Mouse (Mus musculus): ENCODE data around the gene Ube2t. TPM values are rescaled to one million over a fixed set of nuclear protein-coding genes. Genes with fewer than 3 reads are reported as not detected.

Ube2t gene
- polyA plus RNA-seq, 1 experiment from 2014 or later, result 36.4 TPM

DNA sequence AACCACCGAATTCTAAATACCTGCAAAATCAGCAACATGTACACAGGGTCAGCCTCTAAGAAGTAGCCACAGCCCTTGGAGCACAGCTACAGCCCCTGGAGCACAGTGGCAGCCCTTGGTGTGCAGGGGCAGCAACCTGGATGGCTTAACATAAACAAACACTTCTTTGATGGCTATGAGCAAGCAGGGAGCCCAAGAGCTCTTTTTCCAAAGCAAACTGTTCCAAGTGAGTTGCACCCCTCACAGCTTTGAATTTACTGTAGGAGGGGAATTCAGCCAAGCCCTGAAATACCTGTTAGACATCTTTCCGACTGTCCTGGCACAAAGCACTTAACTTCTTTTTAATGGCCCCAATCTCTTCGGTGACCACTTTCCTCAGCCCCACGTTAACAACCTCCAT lies 21.5 kb upstream of the Ube2t start:
- WGBS, result 36% methylated on average over 4 of the region's 4 CpGs
- no peak overlapping the region for H3K9ac ChIP-seq
- 0 out of 2 replicates have a peak overlapping the region, but pooled peaks have one; percentile 5 for H3K4me2 ChIP-seq
- H3K4me3 ChIP-seq (ENCODE audit: low read depth, low read length), result no peak overlapping the region
- H3K9me3 ChIP-seq (ENCODE audit: low read depth, low read length), result no peaks in the 10 kb centered on the region
- ATAC-seq (ENCODE audit: insufficient read depth) (no peak), DNase-seq (peak; percentile 36)
- H3K27me3 ChIP-seq (ENCODE audit: insufficient read depth, low read length), result no peaks in the 10 kb centered on the region
- H3K4me1 ChIP-seq (ENCODE audit: insufficient read depth), result no peaks in the 10 kb centered on the region
- peak overlapping the region; percentile 37; the same call in 1 of the 2 replicates for H3K27ac ChIP-seq (ENCODE audit: low read depth)
- no peak for TF ChIP-seq CTCF (IDR thresholded peaks at IDR 0.05; ENCODE audit: low read depth)
- no peaks in the 10 kb centered on the region for H3K36me3 ChIP-seq (ENCODE audit: insufficient read depth)

DNA sequence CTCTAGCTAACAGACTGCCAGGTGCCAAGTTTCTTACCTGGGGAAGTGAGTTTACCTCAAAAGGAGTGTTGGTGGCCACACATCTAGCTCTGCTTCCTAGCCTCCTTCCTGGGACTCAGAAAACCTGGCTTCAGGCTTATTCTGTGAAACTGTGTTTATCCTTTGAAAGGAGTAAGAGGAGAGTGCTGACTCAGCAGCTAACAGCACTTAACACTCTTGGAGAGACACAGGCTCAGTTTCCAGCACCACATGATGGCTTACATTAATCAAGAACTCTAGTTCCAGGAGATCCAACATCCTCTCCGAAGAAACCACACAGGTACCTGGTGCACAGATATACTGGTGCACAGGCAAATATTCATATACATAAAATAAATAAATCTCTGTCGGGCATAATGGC lies 19.5 kb upstream of the Ube2t start:
- Histone ChIP-seq H3K4me1 (ENCODE audit: insufficient read depth) (no peaks in the 10 kb centered on the region), H3K4me2 (no peak overlapping the region), H3K27ac (ENCODE audit: low read depth) (no peak overlapping the region), H3K36me3 (ENCODE audit: insufficient read depth) (no peaks in the 10 kb centered on the region), H3K27me3 (ENCODE audit: insufficient read depth, low read length) (no peaks in the 10 kb centered on the region), H3K9ac (no peak overlapping the region), H3K9me3 (ENCODE audit: low read depth, low read length) (no peaks in the 10 kb centered on the region), H3K4me3 (ENCODE audit: low read depth, low read length) (no peak overlapping the region)
- ATAC-seq (ENCODE audit: insufficient read depth) (no peak), DNase-seq (no peak)
- 75% methylated on average over 2 of the region's 2 CpGs for WGBS
- no peak for TF ChIP-seq CTCF (IDR thresholded peaks at IDR 0.05; ENCODE audit: low read depth)

DNA sequence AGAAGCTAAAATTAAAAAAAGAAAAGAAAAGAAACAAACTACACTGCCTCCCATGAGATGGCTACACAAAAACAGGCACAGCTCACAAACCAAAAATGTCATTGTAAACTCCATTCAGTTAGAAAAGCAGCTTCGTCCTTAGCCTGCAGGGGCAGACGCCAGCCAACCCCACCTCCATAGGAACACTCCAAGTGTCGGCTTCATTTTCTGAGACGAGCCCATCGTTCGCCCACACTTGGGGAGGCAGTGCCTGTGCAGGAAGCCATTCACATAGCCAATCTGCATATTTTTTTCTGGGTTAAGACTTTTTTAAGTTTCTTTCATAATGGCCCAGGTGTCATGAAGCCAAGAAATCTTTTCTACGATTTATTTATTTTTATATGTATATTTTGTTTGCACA lies 14.8 kb upstream of the Ube2t start:
- TF ChIP-seq CTCF (IDR thresholded peaks at IDR 0.05; ENCODE audit: low read depth), result no peak
- WGBS, result 78% methylated on average over 7 of the region's 7 CpGs

GRCm38 (mm10) chr1:134949946-134950345 lies 12.4 kb upstream of the Ube2t start:
- ATAC-seq (ENCODE audit: insufficient read depth), result no peak
- Histone ChIP-seq H3K4me3 (ENCODE audit: low read depth, low read length) (no peak overlapping the region), H3K27ac (ENCODE audit: low read depth) (no peak overlapping the region), H3K4me2 (no peak overlapping the region), H3K4me1 (ENCODE audit: insufficient read depth) (0 out of 2 replicates have a peak, but pooled peaks cover 5% of the 10 kb centered on the region), H3K9ac (no peak overlapping the region), H3K36me3 (ENCODE audit: insufficient read depth) (no peaks in the 10 kb centered on the region), H3K27me3 (ENCODE audit: insufficient read depth, low read length) (no peaks in the 10 kb centered on the region), H3K9me3 (ENCODE audit: low read depth, low read length) (no peaks in the 10 kb centered on the region)
- no peak for DNase-seq
- WGBS, result 81% methylated on average over 3 of the region's 3 CpGs
- no peak for TF ChIP-seq CTCF (IDR thresholded peaks at IDR 0.05; ENCODE audit: low read depth)

More for the DNA sequence above, 14.8 kb upstream of the Ube2t start:
- Histone ChIP-seq H3K4me1 (ENCODE audit: insufficient read depth) (0 out of 2 replicates have a peak, but pooled peaks cover 2% of the 10 kb centered on the region), H3K27me3 (ENCODE audit: insufficient read depth, low read length) (no peaks in the 10 kb centered on the region), H3K9ac (no peak overlapping the region), H3K27ac (ENCODE audit: low read depth) (no peak overlapping the region), H3K4me3 (ENCODE audit: low read depth, low read length) (no peak overlapping the region), H3K9me3 (ENCODE audit: low read depth, low read length) (no peaks in the 10 kb centered on the region), H3K4me2 (no peak overlapping the region), H3K36me3 (ENCODE audit: insufficient read depth) (no peaks in the 10 kb centered on the region)
- no peak for ATAC-seq (ENCODE audit: insufficient read depth)
- DNase-seq, result no peak

DNA sequence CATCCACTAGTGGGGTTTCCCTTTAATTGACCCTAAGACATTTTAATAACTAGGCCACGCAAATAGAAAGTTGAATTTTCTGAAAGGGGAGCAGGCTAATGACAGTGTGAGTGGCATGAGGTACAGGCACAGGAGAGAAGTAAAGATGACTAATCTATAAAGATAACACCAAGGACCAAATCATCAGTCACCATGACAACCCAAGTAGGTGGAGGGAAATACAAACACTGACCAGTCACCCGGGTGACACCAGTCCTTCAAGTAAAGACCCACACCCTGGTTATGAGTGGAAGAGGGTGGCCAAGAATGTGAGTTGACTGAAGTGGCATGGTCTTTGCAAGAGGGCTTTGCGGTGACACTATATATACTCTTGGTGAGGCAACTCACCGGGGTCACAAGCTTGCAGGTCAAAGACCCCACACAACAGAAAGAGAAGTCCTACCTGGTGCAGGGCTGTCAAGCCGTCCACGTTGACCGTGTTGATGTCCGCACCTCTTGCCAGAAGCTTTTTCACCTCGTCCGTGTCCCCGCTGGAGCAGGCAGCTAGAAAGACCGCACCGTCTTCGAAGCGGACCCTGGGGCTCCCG lies 7.2 kb upstream of the Ube2t start:
- Histone ChIP-seq H3K27me3 (ENCODE audit: insufficient read depth, low read length) (no peaks in the 10 kb centered on the region), H3K36me3 (ENCODE audit: insufficient read depth) (no peaks in the 10 kb centered on the region), H3K9ac (peak overlapping the region; percentile 86), H3K27ac (ENCODE audit: low read depth) (peak overlapping the region; percentile 58; the same call in 1 of the 2 replicates), H3K9me3 (ENCODE audit: low read depth, low read length) (no peaks in the 10 kb centered on the region), H3K4me2 (peak overlapping the region; percentile 84), H3K4me3 (ENCODE audit: low read depth, low read length) (peak overlapping the region; percentile 81), H3K4me1 (ENCODE audit: insufficient read depth) (0 out of 2 replicates have a peak, but pooled peaks cover 5% of the 10 kb centered on the region)
- DNase-seq (peak; percentile 19), ATAC-seq (ENCODE audit: insufficient read depth) (peak; percentile 44)
- 1% methylated on average over 16 of the region's 16 CpGs for WGBS
- no peak for TF ChIP-seq CTCF (IDR thresholded peaks at IDR 0.05; ENCODE audit: low read depth)

- TF ChIP-seq CTCF (IDR thresholded peaks at IDR 0.05; ENCODE audit: low read depth), result peak; percentile 53
- ATAC-seq (ENCODE audit: insufficient read depth) (peak; percentile 99), DNase-seq (peak; percentile 98)
- Histone ChIP-seq H3K4me1 (ENCODE audit: insufficient read depth) (0 out of 2 replicates have a peak, but pooled peaks cover 4% of the 10 kb centered on the region), H3K9ac (peak within 1 kb of the TSS; percentile 86), H3K4me2 (peak within 1 kb of the TSS; percentile 84), H3K9me3 (ENCODE audit: low read depth, low read length) (no peaks in the 10 kb centered on the region), H3K27me3 (ENCODE audit: insufficient read depth, low read length) (no peaks in the 10 kb centered on the region), H3K27ac (ENCODE audit: low read depth) (peak within 1 kb of the TSS; percentile 58), H3K36me3 (ENCODE audit: insufficient read depth) (no peaks in the 10 kb centered on the region), H3K4me3 (ENCODE audit: low read depth, low read length) (peak within 1 kb of the TSS; percentile 81)
- WGBS, result under 1% methylated on average over 39 of the region's 39 CpGs
These were observed 6.7 kb upstream of the Ube2t start, which contains the start of gene Ppp1r12b for GRCm38 (mm10) chr1:134955637-134956176. Gene Ppp1r12b, minus strand, starts transcription at chr1:134955942.

GRCm38 (mm10) chr1:134960634-134961033 lies 1.7 kb upstream of the Ube2t start:
- 55% methylated on average over 7 of the region's 7 CpGs for WGBS
- H3K27me3 ChIP-seq (ENCODE audit: insufficient read depth, low read length), result no peaks in the 10 kb centered on the region
- H3K27ac ChIP-seq (ENCODE audit: low read depth), result no peak overlapping the region
- H3K4me3 ChIP-seq (ENCODE audit: low read depth, low read length), result no peak overlapping the region
- no peaks in the 10 kb centered on the region for H3K36me3 ChIP-seq (ENCODE audit: insufficient read depth)
- no peaks in the 10 kb centered on the region for H3K9me3 ChIP-seq (ENCODE audit: low read depth, low read length)
- no peak overlapping the region for H3K9ac ChIP-seq
- DNase-seq, result peak; percentile 28
- H3K4me2 ChIP-seq, result no peak overlapping the region
- ATAC-seq (ENCODE audit: insufficient read depth), result no peak
- peaks cover 4% of the 10 kb centered on the region; the same call in 1 of the 2 replicates for H3K4me1 ChIP-seq (ENCODE audit: insufficient read depth)
- TF ChIP-seq CTCF (IDR thresholded peaks at IDR 0.05; ENCODE audit: low read depth), result peak; percentile 49
